In genomic region chr13:20800569-20800968, GRCm38 (mm10) we compare ENCODE assay signal across 22 mouse cellular contexts. TPM values are rescaled to one million over a fixed set of nuclear protein-coding genes. Genes with fewer than 3 reads are reported as not detected.
DNase-seq lines count a peak whose midpoint lies in the region; ATAC-seq and TF ChIP-seq lines count a peak whose summit lies in the region.
"Had no signal": no experiment of that assay in that cellular context is flagged by ENCODE, and none has a peak within 500 bp of the region (broad histone marks: within the 10 kb centered on the region; RNA-seq: fewer than 3 reads in every experiment).

No protein-coding gene starts in this region.

- H3K9me3 ChIP-seq in intestine, embryonic 14.5 days (ENCODE audit: control insufficient read depth, low read length) = no peaks in the 10 kb centered on the region
- no peaks in the 10 kb centered on the region for H3K9me3 ChIP-seq in intestine, postnatal 0 days (ENCODE audit: control insufficient read depth)
- H3K9me3 ChIP-seq: forebrain, embryonic 10.5 days; heart, embryonic 10.5 days; hindbrain, embryonic 10.5 days; liver, embryonic 15.5 days; stomach, embryonic 15.5 days had no signal

- WGBS in intestine, embryonic 14.5 days = 46% methylated on average over 3 of the region's 3 CpGs
- 55% methylated on average over 3 of the region's 3 CpGs for WGBS in intestine, postnatal 0 days

- no peak overlapping the region for H3K27ac ChIP-seq in intestine, embryonic 14.5 days (ENCODE audit: low read depth)
- H3K27ac ChIP-seq in intestine, postnatal 0 days (ENCODE audit: low read depth, low read length) = no peak overlapping the region
- H3K27ac ChIP-seq: forebrain, embryonic 10.5 days; heart, embryonic 10.5 days; hindbrain, embryonic 10.5 days; left cerebral cortex, adult 2 months; liver, embryonic 15.5 days; macrophage; stomach, embryonic 15.5 days had no signal

- H3K4me2 ChIP-seq in intestine, embryonic 14.5 days (ENCODE audit: low read length) = no peak overlapping the region
- no peak overlapping the region for H3K4me2 ChIP-seq in intestine, postnatal 0 days (replicated peaks; ENCODE audit: low read depth)
- H3K4me2 ChIP-seq: liver, embryonic 15.5 days; stomach, embryonic 15.5 days had no signal

- no peaks in the 10 kb centered on the region; the same call in 1 of the 2 replicates for H3K4me1 ChIP-seq in intestine, embryonic 14.5 days (replicated peaks; ENCODE audit: control insufficient read depth, insufficient read depth, low read length)
- H3K4me1 ChIP-seq in intestine, postnatal 0 days (replicated peaks; ENCODE audit: control insufficient read depth, insufficient read depth, low read length) = no peaks in the 10 kb centered on the region
- H3K4me1 ChIP-seq: heart, embryonic 10.5 days; hindbrain, embryonic 10.5 days; stomach, embryonic 15.5 days had no signal

- no peak overlapping the region for H3K9ac ChIP-seq in intestine, embryonic 14.5 days (ENCODE audit: low read length)
- H3K9ac ChIP-seq in intestine, postnatal 0 days (ENCODE audit: low read depth, low read length) = no peak overlapping the region
- H3K9ac ChIP-seq: liver, embryonic 15.5 days; stomach, embryonic 15.5 days had no signal

- peak; percentile 71; the same call in 1 of the 2 replicates for ATAC-seq in intestine, embryonic 14.5 days (replicated peaks; ENCODE audit: low FRiP score, low TSS enrichment, low read depth)
- ATAC-seq in intestine, postnatal 0 days = no peak
- ATAC-seq: forebrain, embryonic 16.5 days; hindbrain, embryonic 16.5 days had no signal

- peak; percentile 22 for DNase-seq in embryo, embryonic 11 days
- no peak for DNase-seq in embryo, embryonic 9.5 days (ENCODE audit: extremely low spot score)
- DNase-seq in intestine, embryonic 14.5 days (ENCODE audit: low spot score) = no peak
- peak; percentile 72 for DNase-seq in kidney, postnatal 10 days
- no peak for DNase-seq in kidney, adult 11 months
- peak; percentile 11 for DNase-seq in ovary, postnatal 36 days (ENCODE audit: low spot score)
- no peak for DNase-seq in ovary, postnatal 14 days (ENCODE audit: low spot score)
- DNase-seq: cerebellum, adult 18-20 months; cerebellum, postnatal 14 days; liver; thymus, postnatal 36 days had no signal

- no peaks in the 10 kb centered on the region for H3K36me3 ChIP-seq in intestine, embryonic 14.5 days (ENCODE audit: control insufficient read depth, insufficient read depth, low read length)
- no peaks in the 10 kb centered on the region for H3K36me3 ChIP-seq in intestine, postnatal 0 days (ENCODE audit: control insufficient read depth, insufficient read depth)
- H3K36me3 ChIP-seq: forebrain, embryonic 10.5 days; heart, embryonic 10.5 days; hindbrain, embryonic 10.5 days; liver, embryonic 15.5 days; stomach, embryonic 15.5 days had no signal

- no peaks in the 10 kb centered on the region for H3K27me3 ChIP-seq in intestine, embryonic 14.5 days (replicated peaks; ENCODE audit: control insufficient read depth, insufficient read depth, low read length)
- no peaks in the 10 kb centered on the region for H3K27me3 ChIP-seq in intestine, postnatal 0 days (replicated peaks; ENCODE audit: control insufficient read depth, insufficient read depth, low read length)
- H3K27me3 ChIP-seq: liver, embryonic 15.5 days; stomach, embryonic 15.5 days had no signal

- H3K4me3 ChIP-seq in intestine, embryonic 14.5 days (ENCODE audit: low read depth, low read length) = no peak overlapping the region
- no peak overlapping the region for H3K4me3 ChIP-seq in intestine, postnatal 0 days (ENCODE audit: low read depth, low read length)
- H3K4me3 ChIP-seq: forebrain, embryonic 10.5 days; heart, embryonic 10.5 days; hindbrain, embryonic 10.5 days; left cerebral cortex, adult 2 months; liver, embryonic 15.5 days; stomach, embryonic 15.5 days had no signal

- TF ChIP-seq CTCF in intestine, postnatal 0 days (IDR thresholded peaks at IDR 0.05; ENCODE audit: low read depth) = no peak

RNA-seq across cellular contexts. Expression of gene Aoah, which starts 6.7 kb away (rescaled TPM):
- polyA plus RNA-seq in intestine, embryonic 14.5 days (2014; fragmentation: Nextera tagmentation; extraction: Ambion mirVana) = 1.1 and 1.2 TPM in 2 replicates
- 3.2 and 6.4 TPM in 2 replicates for polyA plus RNA-seq in intestine, postnatal 0 days (2015; fragmentation: Nextera tagmentation; extraction: Ambion mirVana)
- polyA plus RNA-seq: neural tube, embryonic 14.5 days had no signal

Comparison
In these comparisons a context has a peak if more than half of its experiments do, and no peak if none do; other contexts are left out.
1. DNase-seq: peak in embryo, embryonic 11 days (single experiment), kidney, postnatal 10 days (single experiment) and ovary, postnatal 36 days (single experiment); none in embryo, embryonic 9.5 days (single experiment), intestine, embryonic 14.5 days (single experiment), kidney, adult 11 months (single experiment) and ovary, postnatal 14 days (single experiment).